Mouse (Mus musculus) right cerebral cortex, postnatal 25 days (tissue): ENCODE measurements around the gene Fcho2.

Experiments
- DNase-seq: peaks from one replicate; pipeline ENCODE4 v3.0.0; 2022

Fcho2 gene

GRCm38 (mm10) chr13:98803699-98804098 is 11.6 kb downstream of the Fcho2 start:
- DNase-seq = no peak

- DNase-seq = no peak
These were observed 12.3 kb downstream of the Fcho2 start for GRCm38 (mm10) chr13:98802957-98803356.

- no peak for DNase-seq
These were observed 19.7 kb downstream of the Fcho2 start for GRCm38 (mm10) chr13:98795511-98795910.

GRCm38 (mm10) chr13:98792864-98793263 is 22.4 kb downstream of the Fcho2 start:
- DNase-seq = no peak

GRCm38 (mm10) chr13:98791693-98792092 is 23.6 kb downstream of the Fcho2 start:
- no peak for DNase-seq

GRCm38 (mm10) chr13:98786970-98787685 is 28.1 kb downstream of the Fcho2 start:
- DNase-seq = no peak

- DNase-seq = no peak
These were observed 37.3 kb downstream of the Fcho2 start for GRCm38 (mm10) chr13:98777959-98778358.

GRCm38 (mm10) chr13:98771484-98771883 is 43.8 kb downstream of the Fcho2 start:
- DNase-seq = no peak

- peak; percentile 14 for DNase-seq
These were observed 46.9 kb downstream of the Fcho2 start for GRCm38 (mm10) chr13:98768329-98768728.

- DNase-seq = no peak
These were observed 53.5 kb downstream of the Fcho2 start for GRCm38 (mm10) chr13:98761771-98762170.

GRCm38 (mm10) chr13:98755886-98756285 is 59.4 kb downstream of the Fcho2 start:
- no peak for DNase-seq

GRCm38 (mm10) chr13:98744679-98745078 is 70.6 kb downstream of the Fcho2 start:
- no peak for DNase-seq

- no peak for DNase-seq
These were observed 71.4 kb downstream of the Fcho2 start for GRCm38 (mm10) chr13:98743829-98744228.

- DNase-seq = no peak
These were observed 72.0 kb downstream of the Fcho2 start for GRCm38 (mm10) chr13:98743214-98743613.

GRCm38 (mm10) chr13:98738213-98738612 is 77.0 kb downstream of the Fcho2 start:
- DNase-seq = no peak

GRCm38 (mm10) chr13:98733292-98733691 is 82.0 kb downstream of the Fcho2 start:
- no peak for DNase-seq

- no peak for DNase-seq
These were observed 85.8 kb downstream of the Fcho2 start for GRCm38 (mm10) chr13:98729271-98730062.

GRCm38 (mm10) chr13:98726494-98726893 is 88.8 kb downstream of the Fcho2 start:
- DNase-seq = no peak

GRCm38 (mm10) chr13:98723430-98723829 is 91.8 kb downstream of the Fcho2 start:
- no peak for DNase-seq

- no peak for DNase-seq
These were observed 93.0 kb downstream of the Fcho2 start for GRCm38 (mm10) chr13:98722296-98722695.

GRCm38 (mm10) chr13:98716176-98716575 is 99.1 kb downstream of the Fcho2 start:
- DNase-seq = no peak

GRCm38 (mm10) chr13:98715443-98715990 is 99.7 kb downstream of the Fcho2 start:
- DNase-seq = no peak

GRCm38 (mm10) chr13:98710655-98711054 is 104.6 kb downstream of the Fcho2 start:
- DNase-seq = no peak

GRCm38 (mm10) chr13:98710236-98710635 is 105.0 kb downstream of the Fcho2 start:
- DNase-seq = no peak
